ENCODE assay signal across 23 mouse cellular contexts in the genomic region with DNA sequence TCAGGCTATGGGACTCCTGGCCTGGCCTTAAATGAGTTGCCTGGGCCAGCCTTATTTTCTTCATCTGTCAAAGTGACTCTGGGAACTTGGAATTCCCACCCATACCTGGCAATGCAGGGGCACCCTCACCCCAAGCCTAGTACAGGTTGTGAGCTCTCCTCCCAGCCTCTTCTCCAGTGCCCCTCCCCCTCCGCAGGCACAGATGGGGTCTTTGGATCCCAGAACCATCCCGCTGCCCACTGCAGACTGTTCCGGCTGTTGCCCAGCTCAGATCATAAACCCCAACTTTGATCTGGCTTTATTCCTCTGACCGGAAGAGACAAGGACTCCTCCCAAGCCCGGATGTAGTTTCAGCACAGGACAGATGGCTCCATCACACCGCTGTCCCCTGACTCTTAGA.
DNase-seq lines count a peak whose midpoint lies in the region; ATAC-seq and TF ChIP-seq lines count a peak whose summit lies in the region.
"Had no signal": no experiment of that assay in that cellular context is flagged by ENCODE, and none has a peak within 500 bp of the region (broad histone marks: within the 10 kb centered on the region; RNA-seq: fewer than 3 reads in every experiment).

No protein-coding gene starts in this region.

- no peaks in the 10 kb centered on the region for H3K36me3 ChIP-seq in hindbrain, postnatal 0 days (ENCODE audit: insufficient read depth, low read length)
- no peaks in the 10 kb centered on the region for H3K36me3 ChIP-seq in hindbrain, embryonic 11.5 days (ENCODE audit: control insufficient read depth, insufficient read depth, low read length)
- H3K36me3 ChIP-seq: embryonic facial prominence, embryonic 10.5 days; embryonic facial prominence, embryonic 12.5 days; forebrain, embryonic 15.5 days; G1E had no signal

- no peak for TF ChIP-seq CTCF in hindbrain, postnatal 0 days (IDR thresholded peaks at IDR 0.05; ENCODE audit: low read depth)

- H3K9me3 ChIP-seq in hindbrain, postnatal 0 days (ENCODE audit: low read length) = no peaks in the 10 kb centered on the region
- no peaks in the 10 kb centered on the region for H3K9me3 ChIP-seq in hindbrain, embryonic 11.5 days (ENCODE audit: control insufficient read depth, low read length)
- H3K9me3 ChIP-seq: embryonic facial prominence, embryonic 12.5 days; forebrain, embryonic 15.5 days; G1E had no signal

- no peaks in the 10 kb centered on the region for H3K4me1 ChIP-seq in hindbrain, postnatal 0 days (ENCODE audit: insufficient read depth, low read length)
- no peaks in the 10 kb centered on the region for H3K4me1 ChIP-seq in hindbrain, embryonic 11.5 days (replicated peaks; ENCODE audit: control insufficient read depth, insufficient read depth, low read length)
- H3K4me1 ChIP-seq: embryonic facial prominence, embryonic 12.5 days; forebrain, embryonic 13.5 days; forebrain, embryonic 15.5 days had no signal

- H3K27me3 ChIP-seq in hindbrain, postnatal 0 days (ENCODE audit: insufficient read depth, low read length) = no peaks in the 10 kb centered on the region
- 0 out of 2 replicates have a peak, but pooled peaks cover 2% of the 10 kb centered on the region for H3K27me3 ChIP-seq in hindbrain, embryonic 11.5 days (ENCODE audit: control insufficient read depth, insufficient read depth, low read length)
- H3K27me3 ChIP-seq: embryonic facial prominence, embryonic 12.5 days; Patski had no signal

- intact Hi-C loops in left cerebral cortex, postnatal 4 days (cut with DNase I) = no loop called here

- peak; percentile 78 to 84 for DNase-seq in cerebellum, postnatal 10 days
- no peak for DNase-seq in cerebellum, adult 9-11 months
- no peak for DNase-seq in hindbrain, postnatal 0 days (ENCODE audit: low spot score)
- no peak for DNase-seq in hindbrain, embryonic 11.5 days (ENCODE audit: low spot score)
- peak; percentile 62 for DNase-seq in left cerebral cortex, postnatal 4 days
- no peak for DNase-seq in left cerebral cortex, adult 11 months (ENCODE audit: low spot score)
- DNase-seq: adrenal gland, adult 8-10 months; adrenal gland, postnatal 14 days; adrenal gland, postnatal 36 days; B cell, adult 2 months; cerebellum, adult 11 months; cerebellum, adult 18-20 months; cerebellum, adult 8-10 months; cerebellum, postnatal 25 days; forebrain, postnatal 0 days had no signal

- H3K4me3 ChIP-seq in hindbrain, postnatal 0 days (ENCODE audit: low read length) = no peak overlapping the region
- no peak overlapping the region for H3K4me3 ChIP-seq in hindbrain, embryonic 11.5 days (ENCODE audit: low read depth, low read length)
- H3K4me3 ChIP-seq: embryonic facial prominence, embryonic 10.5 days; embryonic facial prominence, embryonic 12.5 days; forebrain, embryonic 13.5 days; forebrain, embryonic 15.5 days had no signal

- no peak overlapping the region for H3K4me2 ChIP-seq in hindbrain, postnatal 0 days (ENCODE audit: low read depth, low read length)
- no peak overlapping the region for H3K4me2 ChIP-seq in hindbrain, embryonic 11.5 days (replicated peaks; ENCODE audit: low read depth, low read length)
- H3K4me2 ChIP-seq: embryonic facial prominence, embryonic 12.5 days; forebrain, embryonic 13.5 days; forebrain, embryonic 15.5 days had no signal

- 0 out of 2 replicates have a peak, but pooled peaks have one; percentile 18 for ATAC-seq in hindbrain, postnatal 0 days
- no peak for ATAC-seq in hindbrain, embryonic 11.5 days (ENCODE audit: low FRiP score)
- ATAC-seq: activated CD4-positive, CD25-positive, alpha-beta regulatory T cell, adult 4 months; CD4-positive, CD25-positive, alpha-beta regulatory T cell, adult 4 months; forebrain, embryonic 13.5 days; forebrain, embryonic 15.5 days; forebrain, postnatal 0 days; Patski had no signal

- H3K9ac ChIP-seq in hindbrain, postnatal 0 days (replicated peaks; ENCODE audit: low read length) = no peak overlapping the region
- H3K9ac ChIP-seq in hindbrain, embryonic 11.5 days (ENCODE audit: low read depth, low read length) = no peak overlapping the region
- H3K9ac ChIP-seq: embryonic facial prominence, embryonic 12.5 days; forebrain, embryonic 13.5 days; forebrain, embryonic 15.5 days; forebrain, postnatal 0 days had no signal

- no peak overlapping the region for H3K27ac ChIP-seq in hindbrain, postnatal 0 days
- H3K27ac ChIP-seq in hindbrain, embryonic 11.5 days (ENCODE audit: low read depth, low read length) = no peak overlapping the region
- H3K27ac ChIP-seq: embryonic facial prominence, embryonic 10.5 days; embryonic facial prominence, embryonic 12.5 days; forebrain, embryonic 13.5 days; forebrain, embryonic 15.5 days had no signal

- WGBS in hindbrain, postnatal 0 days = 70% methylated on average over 6 of the region's 6 CpGs
- 89% methylated on average over 6 of the region's 6 CpGs for WGBS in hindbrain, embryonic 11.5 days

Comparison
In these comparisons a context has a peak if more than half of its experiments do, and no peak if none do; other contexts are left out.
1. DNase-seq: peak in cerebellum, postnatal 10 days (2 of 2) and left cerebral cortex, postnatal 4 days (single experiment); none in cerebellum, adult 9-11 months (single experiment), hindbrain, postnatal 0 days (single experiment), hindbrain, embryonic 11.5 days (single experiment) and left cerebral cortex, adult 11 months (single experiment).